Mouse (Mus musculus): Measurements from ENCODE around the gene Camk2n1. TPM values are rescaled to one million over a fixed set of nuclear protein-coding genes. Genes with fewer than 3 reads are reported as not detected.

Gene Camk2n1
- 1 to 10 TPM in 1 of 2 experiments, under 1 TPM in 1; 0.82 to 1.2 TPM for polyA plus RNA-seq (2017; shearing (Covaris generic))

GRCm38 (mm10) chr4:138453753-138454570 lies at the start of gene Camk2n1:
TSS of gene Camk2n1 (plus strand) at chr4:138454314.

GRCm38 (mm10) chr4:138434347-138435316 lies 19.5 kb upstream of the Camk2n1 start, which contains the start of gene Mul1:
TSS of gene Mul1 (plus strand) at chr4:138434671.

Other genes with a start within 250 kb of the Camk2n1 start
- 100 to 1,000 TPM; 193 to 197 TPM for gene Hp1bp3, start 238.0 kb upstream of the Camk2n1 start, polyA plus RNA-seq (2017; shearing (Covaris generic))
- 1 to 10 TPM in 1 of 2 experiments, under 1 TPM in 1; 0.43 to 1.7 TPM for gene Sh2d5, start 203.9 kb upstream of the Camk2n1 start, polyA plus RNA-seq (2017; shearing (Covaris generic))
- 1 to 10 TPM in 1 of 2 experiments, under 1 TPM in 1; 0.27 to 1.1 TPM for gene Kif17, start 203.9 kb upstream of the Camk2n1 start, polyA plus RNA-seq (2017; shearing (Covaris generic))
- gene Ddost, start 149.6 kb upstream of the Camk2n1 start, polyA plus RNA-seq (2017; shearing (Covaris generic)): 100 to 1,000 TPM; 191 to 194 TPM
- 100 to 1,000 TPM in 1 of 2 experiments, 10 to 100 TPM in 1; 94.5 to 112 TPM for gene Pink1, start 128.0 kb upstream of the Camk2n1 start, polyA plus RNA-seq (2017; shearing (Covaris generic))
- gene Cda, start 86.3 kb upstream of the Camk2n1 start, polyA plus RNA-seq (2017; shearing (Covaris generic)): 1 to 10 TPM in 1 of 2 experiments, not detected in 1; 1.3 TPM
- under 1 TPM in 1 of 2 experiments, not detected in 1; 0.72 TPM for gene Fam43b, start 57.8 kb upstream of the Camk2n1 start, polyA plus RNA-seq (2017; shearing (Covaris generic))
- 10 to 100 TPM; 10.2 to 10.5 TPM for gene Mul1, start 19.6 kb upstream of the Camk2n1 start, polyA plus RNA-seq (2017; shearing (Covaris generic))
- gene Vwa5b1, start 181.6 kb downstream of the Camk2n1 start, polyA plus RNA-seq (2017; shearing (Covaris generic)): under 1 TPM; 0.07 to 0.18 TPM